ENCODE assay signal across 8 mouse cellular contexts in the genomic region with DNA sequence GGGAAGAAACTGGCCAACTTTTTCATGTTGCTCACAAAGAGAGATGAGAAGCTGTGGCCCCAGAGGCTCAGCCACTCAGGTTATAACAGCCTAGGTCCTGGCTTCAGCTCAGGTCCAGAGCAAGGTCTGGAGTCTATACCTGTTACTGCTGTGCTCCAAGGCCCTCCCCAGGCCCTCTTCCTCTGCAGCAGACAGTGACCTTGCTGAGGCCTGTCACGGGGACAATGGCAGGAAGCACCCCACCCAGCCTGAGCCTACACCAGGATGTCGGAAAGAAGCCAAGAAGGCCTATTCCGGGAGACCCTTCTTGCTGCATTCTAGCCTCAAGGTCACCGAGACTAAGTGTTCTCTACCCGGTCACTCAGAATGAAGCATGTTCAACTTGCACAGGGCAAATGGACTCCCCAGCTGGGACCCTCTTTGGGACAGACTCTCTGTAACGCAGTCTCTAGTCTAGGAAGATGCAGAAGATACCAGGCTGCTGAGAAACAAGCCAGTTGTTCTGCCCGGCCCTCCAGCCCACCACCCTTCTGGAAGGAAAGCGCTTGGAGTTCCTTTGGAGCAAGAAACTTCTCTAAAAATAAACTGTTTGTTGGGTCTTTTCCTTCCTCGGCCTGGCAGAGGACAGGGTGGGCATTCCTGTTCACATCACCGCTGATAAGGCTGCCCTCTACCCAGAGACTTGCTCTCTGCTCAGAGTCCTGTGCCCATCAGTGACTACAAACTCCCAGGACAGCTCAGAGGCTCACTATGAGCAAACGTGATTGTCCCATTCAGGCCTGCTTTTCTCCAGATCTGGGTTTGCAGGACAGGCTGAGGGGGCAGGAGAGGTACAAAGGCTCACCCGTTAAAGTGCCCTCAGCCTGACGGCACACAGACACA. TPM values are rescaled to one million over a fixed set of nuclear protein-coding genes. Genes with fewer than 3 reads are reported as not detected.
DNase-seq lines count a peak whose midpoint lies in the region; ATAC-seq and TF ChIP-seq lines count a peak whose summit lies in the region.

No protein-coding gene starts in this region.

- no peaks in the 10 kb centered on the region for H3K4me1 ChIP-seq in forebrain, embryonic 11.5 days (replicated peaks; ENCODE audit: control insufficient read depth, insufficient read depth, low read length)
- H3K4me1 ChIP-seq in forebrain, embryonic 12.5 days, result peaks cover 7% of the 10 kb centered on the region; the same call in 1 of the 2 replicates
- no peaks in the 10 kb centered on the region for H3K4me1 ChIP-seq in embryonic facial prominence, embryonic 14.5 days (ENCODE audit: control insufficient read depth, insufficient read depth, low read length)
- H3K4me1 ChIP-seq in hindbrain, embryonic 16.5 days (ENCODE audit: control insufficient read depth, insufficient read depth, low read depth, low read length), result peaks cover 2% of the 10 kb centered on the region
- H3K4me1 ChIP-seq in liver, embryonic 13.5 days (replicated peaks), result peaks cover 75% of the 10 kb centered on the region
- H3K4me1 ChIP-seq in thymus, adult 2 months (replicated peaks; ENCODE audit: control insufficient read depth, insufficient read depth, low read length), result peaks cover 74% of the 10 kb centered on the region

- peak overlapping the region; percentile 7; the same call in 1 of the 2 replicates for H3K27ac ChIP-seq in forebrain, embryonic 11.5 days (ENCODE audit: low read depth, low read length)
- H3K27ac ChIP-seq in forebrain, embryonic 12.5 days, result no peak overlapping the region
- peak overlapping the region; percentile 44 for H3K27ac ChIP-seq in embryonic facial prominence, embryonic 14.5 days (replicated peaks; ENCODE audit: low read depth, low read length)
- 0 out of 2 replicates have a peak overlapping the region, but pooled peaks have one; percentile 39 for H3K27ac ChIP-seq in hindbrain, embryonic 16.5 days (ENCODE audit: low read depth, low read length)
- H3K27ac ChIP-seq in liver, embryonic 13.5 days, result peak overlapping the region; percentile 60
- H3K27ac ChIP-seq in thymus, adult 2 months (ENCODE audit: control insufficient read depth, insufficient read depth, low read length), result peak overlapping the region; percentile 99

- no peak for ATAC-seq in forebrain, embryonic 11.5 days (replicated peaks; ENCODE audit: low FRiP score)
- no peak for ATAC-seq in forebrain, embryonic 12.5 days (ENCODE audit: low FRiP score)
- no peak for ATAC-seq in embryonic facial prominence, embryonic 14.5 days (ENCODE audit: low read depth)
- no peak for ATAC-seq in hindbrain, embryonic 16.5 days
- ATAC-seq in liver, embryonic 13.5 days (ENCODE audit: low read depth), result no peak
- no peak for ATAC-seq in monocyte, adult 5-6 weeks (replicated peaks; ENCODE audit: insufficient number of reproducible peaks, low FRiP score, low TSS enrichment, poor library complexity, severe bottlenecking)

- WGBS in forebrain, embryonic 11.5 days, result 86% methylated on average over 13 of the region's 13 CpGs
- WGBS in forebrain, embryonic 12.5 days, result 85% methylated on average over 13 of the region's 13 CpGs
- WGBS in embryonic facial prominence, embryonic 14.5 days, result 79% methylated on average over 13 of the region's 13 CpGs
- 86% methylated on average over 13 of the region's 13 CpGs for WGBS in hindbrain, embryonic 16.5 days
- WGBS in liver, embryonic 13.5 days (ENCODE audit: insufficient replicate concordance), result 44% methylated on average over 13 of the region's 13 CpGs
- WGBS in thymus, adult 2 months, result 61% methylated on average over 13 of the region's 13 CpGs

- no peak overlapping the region for H3K4me2 ChIP-seq in forebrain, embryonic 11.5 days (ENCODE audit: low read depth, low read length, severe bottlenecking)
- no peak overlapping the region for H3K4me2 ChIP-seq in forebrain, embryonic 12.5 days
- no peak overlapping the region for H3K4me2 ChIP-seq in embryonic facial prominence, embryonic 14.5 days (ENCODE audit: low read depth, low read length)
- H3K4me2 ChIP-seq in hindbrain, embryonic 16.5 days (ENCODE audit: low read length), result no peak overlapping the region
- no peak overlapping the region for H3K4me2 ChIP-seq in liver, embryonic 13.5 days

- no peak for DNase-seq in forebrain, embryonic 11.5 days (ENCODE audit: low spot score)
- peak; percentile 39 for DNase-seq in embryonic facial prominence, embryonic 14.5 days (ENCODE audit: low spot score)
- DNase-seq in liver, embryonic 13.5 days, result no peak
- peak; percentile 75 for DNase-seq in thymus, adult 2 months
- no peak for DNase-seq in left cerebral cortex, adult 18-20 months (ENCODE audit: low spot score in 2 of 2)

- H3K36me3 ChIP-seq in forebrain, embryonic 11.5 days (ENCODE audit: control insufficient read depth, insufficient read depth, low read length), result no peaks in the 10 kb centered on the region
- H3K36me3 ChIP-seq in forebrain, embryonic 12.5 days (replicated peaks), result no peaks in the 10 kb centered on the region
- peaks cover 7% of the 10 kb centered on the region; the same call in 1 of the 2 replicates for H3K36me3 ChIP-seq in embryonic facial prominence, embryonic 14.5 days (ENCODE audit: control insufficient read depth, insufficient read depth, low read length)
- H3K36me3 ChIP-seq in hindbrain, embryonic 16.5 days (ENCODE audit: control insufficient read depth, insufficient read depth, low read length), result no peaks in the 10 kb centered on the region
- peaks cover 21% of the 10 kb centered on the region; the same call in 1 of the 2 replicates for H3K36me3 ChIP-seq in liver, embryonic 13.5 days
- H3K36me3 ChIP-seq in thymus, adult 2 months (ENCODE audit: control insufficient read depth, insufficient read depth, low read length), result no peaks in the 10 kb centered on the region

- no peak overlapping the region for H3K4me3 ChIP-seq in forebrain, embryonic 11.5 days (ENCODE audit: low read depth, low read length)
- H3K4me3 ChIP-seq in forebrain, embryonic 12.5 days (replicated peaks), result no peak overlapping the region
- no peak overlapping the region for H3K4me3 ChIP-seq in embryonic facial prominence, embryonic 14.5 days (ENCODE audit: low read depth, low read length)
- no peak overlapping the region for H3K4me3 ChIP-seq in hindbrain, embryonic 16.5 days (ENCODE audit: low read length)
- H3K4me3 ChIP-seq in liver, embryonic 13.5 days (replicated peaks), result no peak overlapping the region
- H3K4me3 ChIP-seq in thymus, adult 2 months (ENCODE audit: control insufficient read depth, insufficient read depth, low read length), result no peak overlapping the region

- TF ChIP-seq CTCF in thymus, adult 2 months (IDR thresholded peaks at IDR 0.05; ENCODE audit: borderline replicate concordance, control insufficient read depth, extremely low read depth, insufficient read depth, low read length, poor library complexity), result no peak

- no peak overlapping the region for H3K9ac ChIP-seq in forebrain, embryonic 11.5 days (ENCODE audit: low read length)
- no peak overlapping the region for H3K9ac ChIP-seq in forebrain, embryonic 12.5 days
- H3K9ac ChIP-seq in embryonic facial prominence, embryonic 14.5 days (ENCODE audit: low read depth, low read length), result no peak overlapping the region
- no peak overlapping the region for H3K9ac ChIP-seq in hindbrain, embryonic 16.5 days (ENCODE audit: low read depth, low read length)
- H3K9ac ChIP-seq in liver, embryonic 13.5 days, result no peak overlapping the region

- no peaks in the 10 kb centered on the region for H3K9me3 ChIP-seq in forebrain, embryonic 11.5 days (ENCODE audit: control insufficient read depth, low read length)
- H3K9me3 ChIP-seq in forebrain, embryonic 12.5 days, result no peaks in the 10 kb centered on the region
- no peaks in the 10 kb centered on the region for H3K9me3 ChIP-seq in embryonic facial prominence, embryonic 14.5 days (ENCODE audit: control insufficient read depth, low read length)
- no peaks in the 10 kb centered on the region for H3K9me3 ChIP-seq in hindbrain, embryonic 16.5 days (ENCODE audit: control insufficient read depth, low read length)
- no peaks in the 10 kb centered on the region for H3K9me3 ChIP-seq in liver, embryonic 13.5 days (replicated peaks)

- no peaks in the 10 kb centered on the region for H3K27me3 ChIP-seq in forebrain, embryonic 11.5 days (ENCODE audit: control insufficient read depth, insufficient read depth, low read length)
- H3K27me3 ChIP-seq in forebrain, embryonic 12.5 days, result no peaks in the 10 kb centered on the region
- no peaks in the 10 kb centered on the region for H3K27me3 ChIP-seq in embryonic facial prominence, embryonic 14.5 days (replicated peaks; ENCODE audit: control insufficient read depth, insufficient read depth, low read length)
- H3K27me3 ChIP-seq in hindbrain, embryonic 16.5 days (replicated peaks; ENCODE audit: control insufficient read depth, insufficient read depth, low read length), result no peaks in the 10 kb centered on the region
- no peaks in the 10 kb centered on the region for H3K27me3 ChIP-seq in liver, embryonic 13.5 days
- no peaks in the 10 kb centered on the region for H3K27me3 ChIP-seq in thymus, adult 2 months (ENCODE audit: control insufficient read depth, insufficient read depth, low read length)

- peak; percentile 25; the same call in 1 of the 2 replicates for TF ChIP-seq POLR2A in thymus, adult 2 months (IDR thresholded peaks at IDR 0.05; ENCODE audit: control insufficient read depth, extremely low read depth, insufficient read depth, low read length, poor library complexity)

RNA-seq across cellular contexts. Expression of gene Pitpnm2, which starts 35.7 kb away (rescaled TPM):
- 6.8 and 7.1 TPM in 2 replicates for polyA plus RNA-seq in forebrain, embryonic 11.5 days (2014; fragmentation: Nextera tagmentation; extraction: Ambion mirVana)
- 6.8 and 8.9 TPM in 2 replicates for polyA plus RNA-seq in forebrain, embryonic 12.5 days (2016; fragmentation: Nextera tagmentation; extraction: Ambion mirVana)
- polyA plus RNA-seq in embryonic facial prominence, embryonic 14.5 days (2014; fragmentation: Nextera tagmentation; extraction: Ambion mirVana), result 7.6 and 8.4 TPM in 2 replicates
- polyA plus RNA-seq in hindbrain, embryonic 16.5 days (2015; fragmentation: Nextera tagmentation; extraction: Ambion mirVana), result 8.4 and 9.8 TPM in 2 replicates
- polyA plus RNA-seq in liver, embryonic 13.5 days (2015; fragmentation: Nextera tagmentation; extraction: Ambion mirVana), result 1.3 and 1.4 TPM in 2 replicates
- polyA plus RNA-seq in thymus, adult 2 months (2012; rRNA removed), result 279 and 356 TPM in 2 replicates
- total RNA-seq in monocyte, adult 5-6 weeks (2017), result 1.1 to 2.8 TPM (median 1.3 TPM) in 3 replicates
- 100 to 1,000 TPM; 259 to 274 TPM for total RNA-seq in left cerebral cortex, adult 18-20 months (2021)

Comparison
In these comparisons a context has a peak if more than half of its experiments do, and no peak if none do; other contexts are left out.
1. DNase-seq: peak in embryonic facial prominence, embryonic 14.5 days (single experiment) and thymus, adult 2 months (single experiment); none in forebrain, embryonic 11.5 days (single experiment), liver, embryonic 13.5 days (single experiment) and left cerebral cortex, adult 18-20 months (0 of 2).
2. RNA of gene Pitpnm2, which starts 35.7 kb away (polyA plus RNA-seq): 279 to 356 TPM in thymus, adult 2 months; 6.8 to 8.9 TPM in forebrain, embryonic 12.5 days, 8.4 to 9.8 TPM in hindbrain, embryonic 16.5 days, 7.6 to 8.4 TPM in embryonic facial prominence, embryonic 14.5 days, 6.8 to 7.1 TPM in forebrain, embryonic 11.5 days and 1.3 to 1.4 TPM in liver, embryonic 13.5 days; every median in the first group is over 10 times any median in the second.